Mouse (Mus musculus) olfactory bulb, adult 2 months (tissue): ENCODE data around the gene Babam2.

ENCODE experiments used
- CTCF ChIP-seq: fragments of 200-500 bp; IDR thresholded peaks from 2 replicates; pipeline ENCODE4 v1.5.1; 2012; ENCODE audit warnings: low read depth, mild to moderate bottlenecking, low read length, moderate library complexity; ENCODE audit not compliant: insufficient read depth
- POLR2A ChIP-seq: fragments of 200-500 bp; IDR thresholded peaks from 2 replicates; pipeline ENCODE4 v1.6.1; 2012; ENCODE audit warnings: mild to moderate bottlenecking, low read depth, low read length, moderate library complexity; ENCODE audit not compliant: insufficient read depth

DNA sequence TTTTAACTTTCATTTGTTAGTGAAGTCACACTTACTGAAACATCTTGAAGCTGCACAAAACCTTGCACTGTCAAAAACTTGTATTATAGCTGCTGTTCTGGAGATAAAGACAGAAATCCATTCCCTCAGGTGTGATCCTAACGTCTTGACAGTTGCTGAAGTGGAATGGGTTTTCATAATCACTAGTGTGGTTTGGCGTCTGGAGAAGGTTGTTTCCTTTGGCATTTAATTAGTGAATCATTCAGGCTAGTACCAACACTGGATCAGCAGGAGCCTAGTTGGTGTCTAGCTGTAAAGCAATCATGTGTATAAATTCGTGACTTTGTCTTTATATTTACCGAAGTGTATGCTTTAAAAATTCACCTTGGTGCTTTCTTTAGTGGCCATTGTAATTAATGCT lies 1.4 kb downstream of the Babam2 start:
- TF ChIP-seq CTCF (no peak), POLR2A (no peak)
